Mouse (Mus musculus) stomach, embryonic 15.5 days (tissue): ENCODE measurements around the gene Pgc. TPM values are rescaled to one million over a fixed set of nuclear protein-coding genes. Genes with fewer than 3 reads are reported as not detected.

Source experiments
- ATAC-seq: fragments of 200-750 bp; cut with Nextera tagmentation; 2 replicates; pipeline ENCODE4 v1.8.0; 2017; ENCODE audit warnings: low read depth, moderate number of reproducible peaks, moderate TSS enrichment; ENCODE audit not compliant: insufficient read depth, low FRiP score
- H3K27ac ChIP-seq: fragments of 300-500 bp; sonication (generic); 2 replicates; pipeline ENCODE4 v1.5.1; 2015; ENCODE audit warnings: mild to moderate bottlenecking, inconsistent platforms
- H3K27me3 ChIP-seq: fragments of 300-500 bp; sonication (generic); replicated peaks from 2 replicates; pipeline ENCODE4 v1.6.1; 2015; ENCODE audit warnings: inconsistent platforms
- H3K36me3 ChIP-seq: fragments of 300-500 bp; sonication (generic); 2 replicates; pipeline ENCODE4 v1.6.1; 2015; ENCODE audit warnings: inconsistent platforms
- H3K4me1 ChIP-seq: fragments of 300-500 bp; sonication (generic); 2 replicates; pipeline ENCODE4 v1.6.1; 2015; ENCODE audit warnings: inconsistent platforms
- H3K4me2 ChIP-seq: fragments of 300-500 bp; sonication (generic); 2 replicates; pipeline ENCODE4 v1.6.1; 2015; ENCODE audit warnings: mild to moderate bottlenecking, inconsistent platforms
- H3K4me3 ChIP-seq: fragments of 300-500 bp; sonication (generic); replicated peaks from 2 replicates; pipeline ENCODE4 v1.5.1; 2015; ENCODE audit warnings: inconsistent platforms
- H3K9ac ChIP-seq: fragments of 300-500 bp; sonication (generic); 2 replicates; pipeline ENCODE4 v1.6.1; 2015; ENCODE audit warnings: inconsistent platforms
- H3K9me3 ChIP-seq: fragments of 300-500 bp; sonication (generic); 2 replicates; pipeline ENCODE4 v1.6.1; 2016; ENCODE audit warnings: inconsistent platforms
- WGBS: fragments of 180-500 bp; shearing (Covaris S2); methylation state at CpG from one replicate; pipeline ENCODE4 v1.1.7; 2015; 5-methylcytosine and 5-hydroxymethylcytosine counted together
- polyA plus RNA-seq: library from polyadenylated mRNA; unstranded; fragments of >200 nt; fragmentation: Nextera tagmentation; extraction: Ambion mirVana; gene quantifications from 2 replicates; pipeline ENCODE4 v1.2.1, GENCODE M21; 2015

Gene Pgc
- polyA plus RNA-seq, 1 experiment from 2014 or later, result 71.7 TPM

GRCm38 (mm10) chr17:47756366-47756765 lies 29.7 kb downstream of the Pgc start:
- no peaks in the 10 kb centered on the region for H3K27me3 ChIP-seq
- H3K9ac ChIP-seq, result no peak overlapping the region
- H3K4me3 ChIP-seq, result no peak overlapping the region
- ATAC-seq, result no peak
- H3K9me3 ChIP-seq, result no peaks in the 10 kb centered on the region
- 35% methylated on average over 6 of the region's 6 CpGs for WGBS
- H3K4me1 ChIP-seq, result 0 out of 2 replicates have a peak, but pooled peaks cover 4% of the 10 kb centered on the region
- H3K27ac ChIP-seq, result no peak overlapping the region
- no peaks in the 10 kb centered on the region for H3K36me3 ChIP-seq
- no peak overlapping the region for H3K4me2 ChIP-seq

- no peak overlapping the region for H3K4me2 ChIP-seq
- no peaks in the 10 kb centered on the region for H3K9me3 ChIP-seq
- no peak overlapping the region for H3K27ac ChIP-seq
- no peak for ATAC-seq
- 0 out of 2 replicates have a peak, but pooled peaks cover 4% of the 10 kb centered on the region for H3K4me1 ChIP-seq
- no peak overlapping the region for H3K9ac ChIP-seq
- WGBS, result 81% methylated on average over 7 of the region's 7 CpGs
- no peak overlapping the region for H3K4me3 ChIP-seq
- no peaks in the 10 kb centered on the region for H3K36me3 ChIP-seq
- no peaks in the 10 kb centered on the region for H3K27me3 ChIP-seq
Measured at GRCm38 (mm10) chr17:47757056-47757610, 30.5 kb downstream of the Pgc start.

- 67% methylated on average over 15 of the region's 15 CpGs for WGBS
- H3K4me3 ChIP-seq, result no peak overlapping the region
- peaks cover 20% of the 10 kb centered on the region for H3K4me1 ChIP-seq
- no peaks in the 10 kb centered on the region for H3K27me3 ChIP-seq
- H3K27ac ChIP-seq, result no peak overlapping the region
- no peak overlapping the region for H3K4me2 ChIP-seq
- H3K9ac ChIP-seq, result no peak overlapping the region
- no peaks in the 10 kb centered on the region for H3K9me3 ChIP-seq
- no peak for ATAC-seq
- H3K36me3 ChIP-seq, result no peaks in the 10 kb centered on the region
Measured at GRCm38 (mm10) chr17:47759702-47760410, 33.2 kb downstream of the Pgc start.

- no peak overlapping the region for H3K9ac ChIP-seq
- 79% methylated on average over 7 of the region's 7 CpGs for WGBS
- H3K4me1 ChIP-seq, result peaks cover 20% of the 10 kb centered on the region
- H3K27me3 ChIP-seq, result no peaks in the 10 kb centered on the region
- H3K9me3 ChIP-seq, result no peaks in the 10 kb centered on the region
- no peak overlapping the region for H3K4me2 ChIP-seq
- peak overlapping the region; percentile 63; the same call in 1 of the 2 replicates for H3K27ac ChIP-seq
- H3K4me3 ChIP-seq, result no peak overlapping the region
- ATAC-seq, result no peak
- no peaks in the 10 kb centered on the region for H3K36me3 ChIP-seq
Measured at GRCm38 (mm10) chr17:47762028-47762427, 35.4 kb downstream of the Pgc start.

GRCm38 (mm10) chr17:47762518-47763340 lies 36.1 kb downstream of the Pgc start:
- Histone ChIP-seq H3K36me3 (no peaks in the 10 kb centered on the region), H3K27me3 (no peaks in the 10 kb centered on the region), H3K27ac (peak overlapping the region; percentile 63), H3K4me3 (no peak overlapping the region), H3K4me2 (no peak overlapping the region), H3K9me3 (no peaks in the 10 kb centered on the region), H3K9ac (no peak overlapping the region), H3K4me1 (peaks cover 20% of the 10 kb centered on the region)
- WGBS, result 63% methylated on average over 13 of the region's 13 CpGs
- ATAC-seq, result peak; percentile 72

- WGBS, result 73% methylated on average over 4 of the region's 4 CpGs
- Histone ChIP-seq H3K9me3 (no peaks in the 10 kb centered on the region), H3K36me3 (no peaks in the 10 kb centered on the region), H3K4me1 (peaks cover 17% of the 10 kb centered on the region), H3K4me3 (no peak overlapping the region), H3K9ac (no peak overlapping the region), H3K27me3 (no peaks in the 10 kb centered on the region), H3K4me2 (no peak overlapping the region), H3K27ac (no peak overlapping the region)
- ATAC-seq, result no peak
Measured at GRCm38 (mm10) chr17:47765986-47766385, 39.3 kb downstream of the Pgc start.

- H3K4me1 ChIP-seq, result peaks cover 17% of the 10 kb centered on the region
- no peak overlapping the region for H3K4me2 ChIP-seq
- H3K9me3 ChIP-seq, result no peaks in the 10 kb centered on the region
- no peak overlapping the region for H3K4me3 ChIP-seq
- 80% methylated on average over 6 of the region's 6 CpGs for WGBS
- ATAC-seq, result no peak
- H3K27ac ChIP-seq, result no peak overlapping the region
- no peaks in the 10 kb centered on the region for H3K27me3 ChIP-seq
- H3K36me3 ChIP-seq, result no peaks in the 10 kb centered on the region
- no peak overlapping the region for H3K9ac ChIP-seq
Measured at GRCm38 (mm10) chr17:47766407-47767043, 39.9 kb downstream of the Pgc start.

GRCm38 (mm10) chr17:47767081-47767455 lies 40.4 kb downstream of the Pgc start:
- Histone ChIP-seq H3K27ac (no peak overlapping the region), H3K9me3 (no peaks in the 10 kb centered on the region), H3K4me3 (no peak overlapping the region), H3K4me1 (peaks cover 17% of the 10 kb centered on the region), H3K27me3 (no peaks in the 10 kb centered on the region), H3K4me2 (no peak overlapping the region), H3K9ac (no peak overlapping the region), H3K36me3 (no peaks in the 10 kb centered on the region)
- 68% methylated on average over 2 of the region's 2 CpGs for WGBS
- no peak for ATAC-seq

- Histone ChIP-seq H3K9ac (no peak overlapping the region), H3K36me3 (no peaks in the 10 kb centered on the region), H3K27ac (no peak overlapping the region), H3K4me1 (peaks cover 12% of the 10 kb centered on the region), H3K4me3 (no peak overlapping the region), H3K27me3 (no peaks in the 10 kb centered on the region), H3K9me3 (no peaks in the 10 kb centered on the region), H3K4me2 (no peak overlapping the region)
- WGBS, result 54% methylated on average over 13 of the region's 17 CpGs
- no peak for ATAC-seq
Measured at GRCm38 (mm10) chr17:47767456-47768141, 41.0 kb downstream of the Pgc start.

GRCm38 (mm10) chr17:47768707-47769276 lies 42.1 kb downstream of the Pgc start:
- no peak overlapping the region for H3K4me2 ChIP-seq
- ATAC-seq, result peak; percentile 37; the same call in 1 of the 2 replicates
- H3K4me3 ChIP-seq, result no peak overlapping the region
- H3K27me3 ChIP-seq, result no peaks in the 10 kb centered on the region
- H3K9me3 ChIP-seq, result no peaks in the 10 kb centered on the region
- 51% methylated on average over 12 of the region's 12 CpGs for WGBS
- no peak overlapping the region for H3K27ac ChIP-seq
- H3K36me3 ChIP-seq, result no peaks in the 10 kb centered on the region
- no peak overlapping the region for H3K9ac ChIP-seq
- no peaks in the 10 kb centered on the region; the same call in 1 of the 2 replicates for H3K4me1 ChIP-seq
